Mouse (Mus musculus) cerebellum, postnatal 14 days (tissue): ENCODE data around the gene Hoga1.
A peak's percentile ranks its signal among the peaks of the same experiment; 100 is the strongest.
"Not testable (repeated sequence)": the region's sequence is repeated elsewhere in the genome, so short reads cannot be mapped to it uniquely, and the experiment has no call there.

Experiments used
- DNase-seq, 2 experiments: peaks; one replicate each; pipeline ENCODE4 v3.0.0; 2021; ENCODE audit warnings: mixed read lengths in 2 of 2

Hoga1 gene

DNA sequence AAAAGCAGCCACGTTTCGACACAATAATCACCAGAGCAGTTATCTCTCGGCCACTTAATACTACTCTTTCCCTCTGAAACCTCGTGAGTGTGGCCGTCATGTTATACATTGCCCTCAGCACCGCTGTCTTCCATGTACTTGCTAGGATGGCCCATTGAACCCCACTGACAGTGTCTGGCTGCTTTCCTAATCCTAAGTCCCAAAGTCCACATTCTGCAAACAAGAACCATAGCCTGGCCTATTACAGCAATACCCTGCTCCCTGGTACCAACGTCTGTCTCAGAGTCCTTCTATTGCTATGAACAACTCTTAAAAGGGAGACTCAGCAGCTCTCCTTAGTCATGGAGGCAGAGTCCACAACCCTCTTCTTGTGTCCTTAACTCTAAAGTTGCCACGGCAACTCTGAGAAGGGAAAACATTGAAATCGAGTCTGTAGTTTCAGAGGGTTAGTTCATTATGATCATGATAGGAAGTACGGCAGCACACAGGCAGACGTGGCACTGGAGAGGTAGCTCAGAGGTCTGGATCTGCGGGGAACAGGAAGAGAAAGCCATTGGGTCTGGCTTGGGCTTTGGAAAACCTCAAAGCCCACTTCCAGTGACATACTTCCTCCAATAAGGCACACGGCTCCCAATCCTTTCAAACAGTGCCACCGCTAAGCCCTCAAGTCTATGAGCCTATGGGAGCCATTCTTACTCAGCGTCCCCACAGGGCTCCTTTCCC, 26.6 kb downstream of the Hoga1 start:
- no peak for DNase-seq

DNA sequence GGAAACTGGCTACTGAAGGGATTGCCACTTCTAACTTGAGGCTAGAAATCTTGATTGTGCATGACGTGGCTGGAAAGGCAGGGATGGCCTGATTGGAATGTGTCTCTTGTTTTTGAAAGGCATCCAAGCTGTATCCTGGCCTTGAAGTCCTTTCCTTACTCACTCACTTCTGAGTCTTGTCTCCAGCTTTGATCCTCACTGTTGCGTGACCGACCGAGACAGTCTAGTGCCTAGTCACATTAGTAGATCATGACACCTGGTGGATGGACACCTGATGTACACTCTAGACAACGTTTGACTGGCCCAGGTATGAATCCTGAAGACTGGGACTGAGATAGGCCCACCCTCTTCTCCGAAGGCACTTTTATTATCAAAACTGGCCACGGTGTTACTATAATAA, 27.4 kb downstream of the Hoga1 start:
- DNase-seq, result peak; percentile 36 to 43

DNA sequence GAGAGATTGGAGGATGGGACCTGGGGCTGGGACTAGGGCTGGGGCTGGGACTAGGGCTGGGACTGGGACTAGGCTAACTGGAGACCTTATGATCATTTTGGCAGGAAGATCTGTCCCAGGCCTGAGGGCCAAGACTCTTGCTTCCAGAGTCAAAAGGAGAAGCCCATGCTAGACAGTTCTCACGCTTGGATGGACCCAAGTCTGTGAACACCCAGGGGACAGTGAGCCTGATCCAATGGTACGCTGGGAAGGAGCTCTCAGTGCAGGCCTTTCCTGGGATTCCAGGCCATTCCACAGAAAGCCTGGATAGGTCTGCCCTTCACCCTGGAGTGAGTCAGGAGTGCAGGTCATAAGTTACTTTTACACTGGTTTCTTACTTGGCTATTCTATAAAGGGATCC, 29.6 kb downstream of the Hoga1 start:
- no peak for DNase-seq

DNA sequence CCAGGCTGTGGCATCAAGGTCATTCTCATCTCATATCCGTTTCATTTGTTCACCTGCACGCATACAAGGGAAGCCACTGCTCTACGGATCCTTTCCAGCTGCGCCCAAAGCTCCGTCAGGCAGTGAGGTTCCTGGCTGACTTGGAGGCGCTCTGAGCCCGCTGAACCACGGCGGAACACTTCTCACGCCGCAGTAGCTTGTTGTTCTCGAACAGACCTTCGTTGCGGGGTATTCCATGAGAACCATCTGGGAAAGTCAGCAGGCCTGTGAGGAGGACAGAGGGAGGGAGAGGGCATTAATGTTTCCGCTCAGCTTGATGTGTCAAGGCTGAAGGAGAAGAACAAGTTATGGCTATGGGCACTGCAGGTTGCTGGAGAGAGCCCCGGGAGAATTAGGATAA, 30.6 kb downstream of the Hoga1 start:
- DNase-seq, result no peak

- DNase-seq, result no peak
Measured at GRCm38 (mm10) chr19:42078566-42078965, 33.2 kb downstream of the Hoga1 start.

GRCm38 (mm10) chr19:42079006-42079405, 33.6 kb downstream of the Hoga1 start:
- DNase-seq, result no peak

DNA sequence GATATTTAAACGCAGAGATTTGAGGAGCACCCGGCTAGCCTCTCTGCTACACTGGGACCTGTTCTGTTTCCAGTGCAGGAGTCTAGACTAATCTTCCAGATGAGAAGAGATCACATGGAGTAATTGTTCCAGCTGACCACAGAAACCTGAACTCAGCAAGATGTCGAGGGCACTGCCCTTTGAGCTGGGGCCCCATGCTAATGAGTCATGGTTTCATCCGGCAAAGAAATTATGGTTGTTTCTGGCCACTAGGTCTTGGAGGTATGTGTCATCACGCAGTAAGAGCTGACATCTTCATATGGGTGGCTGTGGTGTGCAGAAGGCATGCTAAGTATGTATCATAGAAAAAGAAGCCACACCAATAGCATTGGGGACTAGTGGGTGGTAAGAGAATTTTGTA, 34.5 kb downstream of the Hoga1 start:
- no peak for DNase-seq

DNA sequence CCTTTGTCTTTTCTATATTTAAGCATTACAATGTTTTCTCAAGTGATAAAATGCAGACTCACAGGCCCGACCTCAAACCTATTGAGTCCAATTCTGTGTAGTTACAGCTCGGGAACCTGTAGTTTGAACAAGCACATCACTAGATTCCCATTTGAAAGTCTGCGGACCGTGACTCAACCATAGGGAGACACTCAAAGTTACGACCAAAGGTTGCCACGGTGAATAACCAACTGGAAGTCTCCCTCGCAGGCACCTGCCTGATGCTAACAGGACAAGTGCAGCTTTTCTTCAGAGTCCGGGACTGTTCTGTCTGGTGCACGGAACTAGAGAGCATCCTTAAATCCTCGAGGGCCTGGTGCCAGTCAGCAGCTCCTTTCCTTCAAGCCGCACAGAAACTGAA, 35.1 kb downstream of the Hoga1 start:
- no peak for DNase-seq

DNA sequence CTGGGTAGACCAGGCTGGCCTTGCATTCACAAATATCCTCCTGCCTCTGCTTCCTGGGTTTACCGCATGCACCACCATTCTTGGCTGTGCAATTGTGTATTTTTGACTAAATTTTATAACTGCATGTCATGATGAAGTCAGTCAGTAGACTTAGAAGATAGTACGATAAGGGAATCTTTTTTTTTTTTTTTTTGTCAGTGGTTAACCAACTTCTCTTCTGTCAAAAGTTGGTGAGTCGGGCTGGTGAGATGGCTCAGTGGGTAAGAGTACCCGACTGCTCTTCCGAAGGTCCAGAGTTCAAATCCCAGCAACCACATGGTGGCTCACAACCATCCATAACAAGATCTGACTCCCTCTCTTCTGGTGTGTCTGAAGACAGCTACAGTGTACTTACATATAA, 36.2 kb downstream of the Hoga1 start:
- not testable (repeated sequence) for DNase-seq

GRCm38 (mm10) chr19:42085690-42086089, 40.3 kb downstream of the Hoga1 start:
- no peak for DNase-seq

- DNase-seq, result peak; percentile 97
Measured at GRCm38 (mm10) chr19:42086166-42086565, 40.8 kb downstream of the Hoga1 start, which contains the start of gene Morn4. Gene Morn4, minus strand, starts transcription at chr19:42086357.

DNA sequence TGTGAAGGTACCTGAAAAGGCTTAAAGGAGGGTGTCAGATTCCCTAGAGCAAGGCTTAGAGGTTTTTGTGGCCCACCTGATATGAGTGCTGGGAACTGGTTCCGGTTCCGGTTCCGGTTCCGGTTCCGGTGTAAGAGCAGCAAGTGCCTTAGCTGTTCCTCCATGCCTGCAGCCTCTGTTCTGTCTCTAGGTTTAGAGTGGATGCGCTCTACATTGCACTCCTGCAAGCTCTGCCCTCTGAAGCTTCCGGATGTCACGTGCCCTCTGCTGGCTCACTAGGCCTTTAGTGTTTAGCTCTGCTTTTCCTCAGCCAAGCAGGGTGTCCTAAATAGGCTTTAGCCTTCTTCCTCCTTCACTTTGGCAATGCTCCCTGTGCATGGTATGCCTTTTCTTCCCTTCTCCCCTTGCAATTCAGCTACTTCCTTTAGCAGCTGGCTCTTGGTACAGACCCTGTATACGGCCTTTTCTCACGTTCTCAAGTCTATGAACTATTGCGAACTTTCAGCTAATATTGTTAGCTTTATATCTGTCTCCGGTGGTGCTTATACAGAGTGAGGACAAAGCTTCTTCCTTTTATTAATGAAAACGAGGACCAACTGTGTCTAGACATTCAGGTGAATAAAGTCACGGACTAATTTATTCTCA, 43.8 kb downstream of the Hoga1 start:
- DNase-seq, result peak; percentile 59 to 64

DNA sequence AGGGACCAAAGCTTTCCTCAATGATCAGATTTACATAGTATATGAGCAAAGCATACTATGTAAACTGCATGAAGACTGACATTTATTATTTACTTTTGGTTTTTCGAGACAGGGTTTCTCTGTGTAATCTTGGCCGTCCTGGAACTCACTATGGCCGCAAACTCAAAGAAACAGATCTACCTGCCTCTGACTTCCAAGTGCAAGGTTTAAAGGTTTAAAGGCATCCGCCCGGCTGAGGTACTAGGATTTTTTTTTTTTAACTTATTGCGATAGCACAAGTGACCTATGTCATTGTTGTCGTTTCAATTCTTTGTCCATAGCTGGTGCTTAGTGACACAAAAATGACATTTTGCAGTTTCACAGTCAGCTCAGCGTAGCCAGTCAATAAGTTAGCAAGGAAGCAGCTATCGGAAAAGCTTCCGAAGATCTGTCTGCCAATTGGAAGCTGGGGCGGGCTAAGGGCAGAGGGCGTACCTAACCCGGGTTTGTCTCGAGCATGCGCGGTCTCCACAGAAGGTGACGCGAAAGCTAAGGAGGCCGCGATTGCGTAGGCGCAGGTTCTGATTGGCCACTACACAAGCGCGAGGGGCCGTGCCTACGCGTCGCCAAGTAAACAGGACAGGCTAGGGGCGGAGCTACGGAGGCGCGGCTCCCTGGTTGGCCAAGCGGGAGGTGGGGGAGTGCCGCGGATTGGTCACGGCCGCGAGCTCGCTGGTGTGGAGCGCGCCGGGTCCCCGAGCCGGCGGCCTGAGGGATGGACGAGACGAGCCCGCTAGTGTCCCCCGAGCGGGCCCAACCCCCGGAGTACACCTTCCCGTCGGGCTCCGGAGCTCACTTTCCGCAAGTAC, 44.6 kb downstream of the Hoga1 start, which contains the start of gene Pi4k2a:
Pi4k2a (plus strand) TSS at position 723 of the 848 bp plus-strand sequence.
- peak; percentile 98 for DNase-seq

- DNase-seq, result peak in 1 of 2 experiments; percentile 55
Measured at GRCm38 (mm10) chr19:42090637-42091141, 45.3 kb downstream of the Hoga1 start.

DNA sequence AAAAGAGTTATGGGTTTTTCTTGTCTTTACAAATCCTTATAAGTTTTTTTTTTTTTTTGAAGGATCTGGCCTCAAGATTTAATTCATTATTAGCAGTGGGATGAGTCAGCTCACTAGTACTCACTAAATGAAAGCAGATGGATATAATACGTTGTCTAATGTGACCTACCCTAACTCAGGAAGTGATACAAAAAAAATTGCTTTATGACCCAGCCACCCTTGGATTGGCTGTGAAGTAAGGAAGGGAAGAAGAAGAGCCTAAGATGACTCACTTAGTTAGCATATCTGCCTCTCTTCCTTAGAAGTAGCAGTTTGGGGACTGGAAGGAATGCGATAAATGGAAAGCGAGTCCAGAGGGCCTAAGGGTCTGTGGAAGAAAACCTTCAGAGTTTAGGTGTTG, 54.0 kb downstream of the Hoga1 start:
- no peak for DNase-seq

- DNase-seq, result no peak
Measured at GRCm38 (mm10) chr19:42104681-42105080, 59.3 kb downstream of the Hoga1 start.

DNA sequence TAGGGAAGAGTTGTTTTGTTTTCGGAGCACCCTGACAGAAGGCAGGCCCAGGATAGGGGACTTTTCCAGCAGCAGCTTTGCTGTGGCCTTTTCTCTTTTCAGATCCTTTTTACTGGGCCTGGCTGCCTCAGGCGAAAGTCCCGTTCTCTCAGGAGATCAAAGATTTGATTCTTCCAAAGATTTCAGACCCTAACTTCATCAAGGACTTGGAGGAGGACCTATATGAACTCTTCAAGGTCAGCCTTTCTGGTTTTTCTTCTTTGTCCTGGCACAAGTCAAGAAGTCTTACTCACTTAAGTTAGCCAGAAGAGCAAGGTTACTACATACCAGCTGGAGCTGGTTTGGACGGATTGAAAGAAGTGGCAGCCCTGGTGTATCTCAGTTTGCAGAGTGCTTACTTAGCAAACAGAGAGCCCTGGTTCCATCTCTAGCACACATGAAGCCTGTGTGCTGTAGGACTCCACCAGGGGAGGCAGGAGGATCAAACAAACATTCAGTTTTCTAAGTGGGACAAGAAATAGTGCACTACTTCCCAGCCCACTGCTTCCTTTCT, 70.4 kb downstream of the Hoga1 start:
- no peak for DNase-seq

DNA sequence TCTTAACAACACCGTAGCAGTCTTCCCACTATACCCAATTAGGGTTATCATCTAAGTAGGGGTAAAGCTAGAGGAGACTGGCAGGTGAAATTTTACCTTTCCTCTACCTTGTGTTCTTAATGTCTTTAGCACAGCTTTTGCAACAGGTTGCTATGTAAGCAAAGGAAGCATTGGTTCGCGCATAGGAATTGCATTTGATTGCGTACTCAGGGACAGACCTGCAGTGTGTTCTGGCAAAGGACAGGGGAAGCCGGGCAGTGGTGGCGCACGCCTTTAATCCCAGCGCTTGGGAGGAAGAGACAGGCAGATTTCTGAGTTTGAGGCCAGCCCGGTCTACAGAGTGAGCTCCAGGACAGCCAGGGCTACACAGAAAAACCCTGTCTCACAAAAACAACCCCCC, 72.7 kb downstream of the Hoga1 start:
- no peak for DNase-seq

- no peak for DNase-seq
Measured at GRCm38 (mm10) chr19:42118596-42118995, 73.2 kb downstream of the Hoga1 start.

GRCm38 (mm10) chr19:42120451-42120850, 75.0 kb downstream of the Hoga1 start:
- no peak for DNase-seq
